Mouse (Mus musculus): ENCODE measurements around the gene Cngb1. TPM values are rescaled to one million over a fixed set of nuclear protein-coding genes. Genes with fewer than 3 reads are reported as not detected.

The Cngb1 gene
- total and polyA plus RNA-seq, 3 experiments: 0.03 TPM; not detected in 2

GRCm38 (mm10) chr8:95293172-95293571 lies 13.2 kb downstream of the Cngb1 start:
- peak; percentile 63 for DNase-seq (ENCODE audit: low read depth, low spot score)
- peaks cover 0 to 4% of the 10 kb centered on the region in 2 experiments; a peak in 2 of 4 replicates for H3K4me1 ChIP-seq (ENCODE audit: control insufficient read depth in 1 of 2, insufficient read depth in 2 of 2, low read length in 2 of 2)
- peaks cover 4 to 5% of the 10 kb centered on the region in 2 experiments; a peak in 2 of 4 replicates for H3K27me3 ChIP-seq (ENCODE audit: control insufficient read depth in 1 of 2, insufficient read depth in 2 of 2, low read length in 2 of 2)
- H3K9me3 ChIP-seq (replicated peaks; ENCODE audit: insufficient read depth, low read length): no peaks in the 10 kb centered on the region
- H3K79me2 ChIP-seq (ENCODE audit: control insufficient read depth, insufficient read depth, low read length, poor library complexity): no peaks in the 10 kb centered on the region
- peak overlapping the region; percentile 38 to 46 for H3K4me3 ChIP-seq (ENCODE audit: control insufficient read depth in 1 of 2, insufficient read depth in 1 of 2, low read depth in 2 of 2, low read length in 2 of 2)
- peak overlapping the region; percentile 53 for H3K9ac ChIP-seq (ENCODE audit: control insufficient read depth, low read depth, low read length, poor library complexity, severe bottlenecking)
- H3K36me3 ChIP-seq (ENCODE audit: control insufficient read depth in 1 of 2, insufficient read depth in 2 of 2, low read length in 2 of 2): no peaks in the 10 kb centered on the region
- no peak overlapping the region for H3K27ac ChIP-seq (ENCODE audit: control insufficient read depth, low read depth, low read length)
- TF ChIP-seq NELFE (IDR thresholded peaks at IDR 0.05; ENCODE audit: low read depth, low read length): peak; percentile 20; the same call in 1 of the 2 replicates
- TF ChIP-seq ELF1 (IDR thresholded peaks at IDR 0.05; ENCODE audit: low read depth, low read length): 0 out of 2 replicates have a peak, but pooled peaks have one; percentile 11
- no peak for TF ChIP-seq CHD1 (IDR thresholded peaks at IDR 0.05; ENCODE audit: low read depth, low read length)
- peak in 1 of 2 experiments; percentile 29; a peak in 1 of 4 replicates for TF ChIP-seq POLR2A (IDR thresholded peaks at IDR 0.05; ENCODE audit: control insufficient read depth in 1 of 2, insufficient read depth in 1 of 2, low read depth in 1 of 2, low read length in 2 of 2, poor library complexity in 1 of 2)
- TF ChIP-seq BHLHE40 (IDR thresholded peaks at IDR 0.05; ENCODE audit: borderline replicate concordance, low read depth, low read length): no peak
- TF ChIP-seq JUND (IDR thresholded peaks at IDR 0.05; ENCODE audit: low read depth, low read length): no peak
- no peak for TF ChIP-seq ZNF384 (IDR thresholded peaks at IDR 0.05; ENCODE audit: low read depth, low read length)

- Histone ChIP-seq H3K9ac (ENCODE audit: control insufficient read depth, low read depth, low read length, poor library complexity, severe bottlenecking) (no peak overlapping the region), H3K27me3 (ENCODE audit: control insufficient read depth in 1 of 2, insufficient read depth in 2 of 2, low read length in 2 of 2) (peaks cover 4 to 10% of the 10 kb centered on the region in 2 experiments), H3K9me3 (replicated peaks; ENCODE audit: insufficient read depth, low read length) (no peaks in the 10 kb centered on the region), H3K4me3 (ENCODE audit: control insufficient read depth in 1 of 2, insufficient read depth in 1 of 2, low read depth in 2 of 2, low read length in 2 of 2) (no peak overlapping the region), H3K79me2 (ENCODE audit: control insufficient read depth, insufficient read depth, low read length, poor library complexity) (no peaks in the 10 kb centered on the region), H3K36me3 (ENCODE audit: control insufficient read depth in 1 of 2, insufficient read depth in 2 of 2, low read length in 2 of 2) (no peaks in the 10 kb centered on the region), H3K4me1 (ENCODE audit: control insufficient read depth in 1 of 2, insufficient read depth in 2 of 2, low read length in 2 of 2) (peaks cover 0 to 4% of the 10 kb centered on the region in 2 experiments; a peak in 2 of 4 replicates), H3K27ac (ENCODE audit: control insufficient read depth, low read depth, low read length) (no peak overlapping the region)
- TF ChIP-seq USF1 (IDR thresholded peaks at IDR 0.05; ENCODE audit: low read depth, low read length) (no peak), JUND (IDR thresholded peaks at IDR 0.05; ENCODE audit: low read depth, low read length) (no peak), ZNF384 (IDR thresholded peaks at IDR 0.05; ENCODE audit: low read depth, low read length) (no peak), POLR2AphosphoS2 (IDR thresholded peaks at IDR 0.05; ENCODE audit: low read length) (no peak), SMC3 (IDR thresholded peaks at IDR 0.05; ENCODE audit: low read depth, low read length) (no peak), ELF1 (IDR thresholded peaks at IDR 0.05; ENCODE audit: low read depth, low read length) (no peak), MEF2A (IDR thresholded peaks at IDR 0.05; ENCODE audit: extremely low read depth, insufficient replicate concordance, low read depth, low read length, poor library complexity, severe bottlenecking) (no peak), CTCF (IDR thresholded peaks at IDR 0.05 in 2 of 3, conservative IDR thresholded peaks at IDR 0.05 in 1 of 3; ENCODE audit: control insufficient read depth in 1 of 3, insufficient read depth in 1 of 3, low read depth in 2 of 3, low read length in 3 of 3, poor library complexity in 1 of 3, severe bottlenecking in 1 of 3) (no peak), POLR2A (IDR thresholded peaks at IDR 0.05; ENCODE audit: control insufficient read depth in 1 of 2, insufficient read depth in 1 of 2, low read depth in 1 of 2, low read length in 2 of 2, poor library complexity in 1 of 2) (no peak), EP300 (IDR thresholded peaks at IDR 0.05; ENCODE audit: low read depth in 1 of 2, low read length in 2 of 2) (no peak), CHD1 (IDR thresholded peaks at IDR 0.05; ENCODE audit: low read depth, low read length) (no peak), TAL1 (IDR thresholded peaks at IDR 0.05; ENCODE audit: low read length) (no peak), USF2 (IDR thresholded peaks at IDR 0.05; ENCODE audit: borderline replicate concordance in 1 of 2, insufficient read depth in 1 of 2, low read depth in 1 of 2, low read length in 2 of 2) (no peak), NELFE (IDR thresholded peaks at IDR 0.05; ENCODE audit: low read depth, low read length) (no peak), NRF1 (IDR thresholded peaks at IDR 0.05; ENCODE audit: insufficient read depth, low read depth, low read length, poor library complexity, severe bottlenecking) (no peak), UBTF (IDR thresholded peaks at IDR 0.05; ENCODE audit: borderline replicate concordance, insufficient read depth, low read depth, low read length) (no peak), RCOR1 (IDR thresholded peaks at IDR 0.05; ENCODE audit: low read depth, low read length) (no peak), RAD21 (IDR thresholded peaks at IDR 0.05; ENCODE audit: low read depth, low read length) (no peak), MAZ (IDR thresholded peaks at IDR 0.05; ENCODE audit: low read depth, low read length) (no peak), MYC (IDR thresholded peaks at IDR 0.05; ENCODE audit: low read depth, low read length) (no peak)
- no peak for DNase-seq (ENCODE audit: low read depth, low spot score)
Observed at GRCm38 (mm10) chr8:95289066-95289650, 17.2 kb downstream of the Cngb1 start.
